Mouse (Mus musculus): ENCODE measurements around the gene Slc7a7.

DNA sequence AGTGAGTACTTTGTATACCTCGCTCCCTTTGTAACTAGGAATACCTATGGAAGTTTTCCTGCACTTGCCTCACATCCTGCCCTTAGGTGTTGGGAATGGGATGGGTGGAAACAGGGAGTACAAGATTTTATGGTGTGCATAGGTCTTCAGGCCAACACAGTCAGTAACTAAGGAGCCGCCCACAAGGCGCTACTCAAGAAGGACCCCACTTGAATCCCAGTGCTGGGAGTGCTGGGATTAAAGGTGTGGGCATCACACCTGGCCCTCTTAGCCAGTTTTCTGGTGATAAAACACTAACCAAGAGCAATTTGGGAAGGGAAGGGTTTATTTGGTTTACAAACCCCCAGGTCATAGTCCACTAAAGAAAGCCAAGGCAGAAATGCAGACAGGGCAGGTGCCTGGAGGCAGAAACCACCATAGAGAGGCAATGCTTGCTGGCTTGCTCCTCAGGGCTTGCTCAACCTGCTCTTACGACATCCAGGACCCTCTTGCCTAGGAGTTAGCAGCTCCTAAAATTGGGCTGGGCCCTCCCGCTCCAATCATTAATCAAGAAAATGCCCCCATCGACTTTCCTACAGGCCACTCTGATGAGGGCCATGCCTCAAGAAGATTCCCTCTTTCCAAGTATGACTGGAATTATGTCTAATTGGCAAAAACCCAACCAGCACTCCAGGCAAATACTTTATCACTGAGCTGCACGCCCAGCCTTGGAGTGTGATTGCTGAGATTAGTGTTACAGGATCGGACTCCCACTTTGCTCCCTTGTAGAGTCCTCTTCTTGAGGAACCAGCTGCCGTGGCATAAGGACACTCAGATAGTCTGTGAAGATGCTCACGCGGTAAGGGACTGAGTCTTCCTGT is 37.3 kb upstream of the Slc7a7 start:
- TF ChIP-seq POLR2A (IDR thresholded peaks at IDR 0.05; ENCODE audit: borderline replicate concordance, insufficient read depth, low read length) = no peak
- no peak for TF ChIP-seq CTCF (IDR thresholded peaks at IDR 0.05; ENCODE audit: borderline replicate concordance, insufficient read depth, low read depth, low read length)

Measured in cerebellum, adult 2 months (tissue).